Mouse (Mus musculus) embryonic stem cell, embryonic (primary cell): Measurements from ENCODE around the gene Rgs3.

Experiments
- CTCF ChIA-PET, 4 experiments: fragments of 300-600 bp in 2 of 4; fragments of 350-600 bp in 2 of 4; sonication (Branson Sonifier 250); formaldehyde crosslinking; loops; one replicate each; lab custom pipeline; 2022; ENCODE audit warnings: inconsistent platforms in 2 of 4; lab: Charles Lee
- POLR2A ChIA-PET, 4 experiments: fragments of 300-600 bp in 2 of 4; fragments of 350-600 bp in 2 of 4; sonication (Branson Sonifier 250); formaldehyde crosslinking; loops; one replicate each; lab custom pipeline; 2022; ENCODE audit warnings: antibody characterized with exemption in 4 of 4, inconsistent platforms in 1 of 4; lab: Charles Lee

Gene Rgs3

GRCm38 (mm10) chr4:62736421-62736820, 176.8 kb downstream of the Rgs3 start:
- CTCF ChIA-PET: interaction anchor here in 2 of 4 experiments (1.0 to 2.0 kb wide), 6 partner anchors 9 to 234 kb away, joined by 3 to 10 read pairs (median 6); no protein-coding TSS in a partner anchor

DNA sequence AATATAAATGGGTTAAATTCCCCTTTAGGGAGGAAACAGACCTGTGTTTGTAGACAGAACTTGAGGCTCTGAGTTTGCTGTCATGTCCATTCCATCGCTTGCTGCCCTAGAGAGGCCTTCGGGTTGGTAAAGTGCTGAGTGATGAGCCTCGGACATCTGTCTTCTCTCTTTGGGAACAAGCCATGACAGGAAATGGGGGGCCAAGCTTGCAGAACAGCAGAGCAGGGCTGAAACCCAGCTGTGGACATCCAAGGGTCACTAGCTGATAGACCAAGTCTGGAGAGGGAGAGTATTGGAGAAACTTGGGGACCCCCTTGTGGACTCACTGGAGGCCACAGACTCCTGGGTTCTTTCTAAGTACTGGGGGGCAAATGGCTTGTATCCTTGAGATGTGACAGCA, 177.3 kb downstream of the Rgs3 start:
- ChIA-PET POLR2A (no interaction called here), CTCF (interaction anchor here in 1 of 4 experiments (1.1 to 2.0 kb wide), 3 partner anchors 9 to 40 kb away, joined by 3 to 10 read pairs (median 7); no protein-coding TSS in a partner anchor)

More at GRCm38 (mm10) chr4:62736421-62736820, 176.8 kb downstream of the Rgs3 start:
- POLR2A ChIA-PET: interaction anchor here in 3 of 4 experiments (0.7 to 1.6 kb wide), 5 partner anchors 8 to 376 kb away, joined by 4 to 7 read pairs (median 5); partner anchors contain the start of genes Fkbp15 (in 2 of the 3) and Slc31a1 (in 2 of the 3)

DNA sequence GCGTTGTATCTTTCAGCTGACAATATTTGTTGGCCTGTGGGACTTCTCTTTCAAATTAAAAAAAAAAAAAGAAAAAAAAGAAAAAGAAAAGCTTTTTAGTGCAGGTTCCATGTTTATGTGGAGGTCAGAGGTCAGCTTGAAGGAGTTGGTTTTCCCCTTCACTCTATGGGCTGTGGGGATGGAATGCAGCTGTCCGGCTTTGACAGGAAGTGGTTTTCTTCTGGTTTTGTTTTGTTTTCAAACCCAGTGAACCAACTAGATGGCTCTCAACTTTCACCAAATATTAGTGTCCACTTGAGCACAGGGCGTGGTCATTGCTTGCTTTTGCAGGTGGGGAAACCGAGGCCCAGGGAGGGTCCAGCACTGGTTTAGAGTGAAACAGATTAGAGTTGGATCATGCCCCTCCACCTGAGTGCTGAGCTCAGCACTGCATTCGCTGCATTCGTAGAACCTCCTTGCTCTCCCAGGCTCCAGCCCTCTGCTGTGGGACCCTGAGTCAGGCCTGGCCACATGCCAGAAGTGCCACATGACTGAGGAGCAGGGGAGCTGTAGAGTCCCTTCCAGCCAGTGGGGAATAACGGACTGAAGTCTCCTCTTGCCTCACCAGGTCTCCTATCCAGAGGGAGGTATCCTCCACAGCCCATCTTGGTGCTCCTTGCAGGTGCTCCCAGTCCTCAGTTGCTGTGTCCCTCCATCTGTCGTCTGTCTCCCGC, 178.5 kb downstream of the Rgs3 start:
- CTCF ChIA-PET: interaction anchor here in 3 of 4 experiments (0.5 to 1.6 kb wide), 4 partner anchors 23 to 155 kb away, joined by 3 to 9 read pairs (median 4); no protein-coding TSS in a partner anchor
- POLR2A ChIA-PET: interaction anchor here in 3 of 4 experiments (0.6 to 0.7 kb wide), 4 partner anchors 8 to 37 kb away, joined by 3 read pairs; no protein-coding TSS in a partner anchor

DNA sequence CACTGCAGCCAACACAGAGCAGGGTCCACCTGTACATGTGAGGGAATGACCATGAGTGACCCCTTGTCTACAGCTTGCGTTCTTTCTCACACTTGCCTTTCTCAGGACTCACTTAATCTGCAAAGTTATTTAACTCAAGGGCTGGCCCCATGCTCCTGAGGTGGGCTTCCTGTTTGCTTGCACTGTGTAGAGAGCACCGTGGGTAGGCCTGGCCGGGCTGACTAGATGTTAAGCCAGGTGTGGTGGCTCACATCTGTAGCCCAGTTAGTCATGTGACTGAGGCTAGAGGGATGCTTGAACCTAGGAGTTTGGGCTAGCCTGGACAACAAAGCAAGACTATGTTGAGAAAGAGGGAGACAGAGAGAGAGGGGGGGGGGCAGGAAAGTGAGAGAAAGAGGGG, 179.3 kb downstream of the Rgs3 start:
- CTCF ChIA-PET: interaction anchor here in 1 of 4 experiments (1.6 kb wide), 1 partner anchor 22 kb away, joined by 5 read pairs; no protein-coding TSS in a partner anchor
- POLR2A ChIA-PET: no interaction called here

GRCm38 (mm10) chr4:62739591-62739990, 179.9 kb downstream of the Rgs3 start:
- CTCF ChIA-PET: interaction anchor here in 1 of 4 experiments (0.5 kb wide), 1 partner anchor 41 kb away, joined by 5 read pairs; no protein-coding TSS in a partner anchor
- POLR2A ChIA-PET: interaction anchor here in 3 of 4 experiments (0.6 to 1.4 kb wide), 4 partner anchors 9 to 434 kb away, joined by 3 read pairs; no protein-coding TSS in a partner anchor

DNA sequence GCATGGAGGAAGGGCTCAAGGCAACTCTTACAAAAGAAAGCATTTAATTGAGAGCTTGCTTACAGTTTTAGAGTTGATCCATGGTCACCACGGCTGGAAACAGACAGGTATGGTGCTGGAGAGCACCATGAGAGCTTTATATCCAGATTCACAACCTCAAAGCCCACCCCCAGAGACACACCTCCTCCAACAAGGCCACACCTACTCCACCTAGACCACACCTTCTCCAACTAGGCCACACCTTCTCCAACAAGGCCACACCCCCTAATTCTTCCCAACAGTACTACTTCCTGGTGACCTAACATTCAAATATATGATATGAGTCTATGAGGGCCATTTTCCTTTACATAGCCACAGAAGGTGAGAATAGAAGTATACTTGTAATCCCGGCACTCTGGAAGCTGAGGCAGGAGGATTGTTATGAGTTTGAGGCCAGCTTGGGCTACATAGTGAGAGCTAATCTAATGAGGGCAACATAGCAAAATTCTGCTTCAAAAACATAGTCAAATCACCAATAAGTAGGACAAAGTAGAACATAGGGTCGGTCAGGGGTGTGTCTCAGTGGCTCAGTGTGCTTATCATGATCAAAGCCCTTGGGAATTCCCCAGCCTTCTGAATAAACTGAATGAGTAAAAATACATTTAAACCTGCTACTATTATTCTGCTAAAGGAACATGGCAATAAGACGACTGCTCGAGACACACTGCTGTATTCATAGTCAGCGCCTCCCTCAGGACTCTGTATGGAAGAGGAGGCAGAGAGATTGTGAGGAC, 180.8 kb downstream of the Rgs3 start:
- ChIA-PET CTCF (interaction anchor here in 1 of 4 experiments (0.5 kb wide), 1 partner anchor 40 kb away, joined by 5 read pairs; no protein-coding TSS in a partner anchor), POLR2A (interaction anchor here in 3 of 4 experiments (0.6 to 1.4 kb wide), 4 partner anchors 10 to 435 kb away, joined by 3 read pairs; no protein-coding TSS in a partner anchor)

GRCm38 (mm10) chr4:62741055-62741453, 181.4 kb downstream of the Rgs3 start:
- ChIA-PET POLR2A (interaction anchor here in 1 of 4 experiments (1.4 kb wide), 1 partner anchor 435 kb away, joined by 3 read pairs; no protein-coding TSS in a partner anchor), CTCF (no interaction called here)

DNA sequence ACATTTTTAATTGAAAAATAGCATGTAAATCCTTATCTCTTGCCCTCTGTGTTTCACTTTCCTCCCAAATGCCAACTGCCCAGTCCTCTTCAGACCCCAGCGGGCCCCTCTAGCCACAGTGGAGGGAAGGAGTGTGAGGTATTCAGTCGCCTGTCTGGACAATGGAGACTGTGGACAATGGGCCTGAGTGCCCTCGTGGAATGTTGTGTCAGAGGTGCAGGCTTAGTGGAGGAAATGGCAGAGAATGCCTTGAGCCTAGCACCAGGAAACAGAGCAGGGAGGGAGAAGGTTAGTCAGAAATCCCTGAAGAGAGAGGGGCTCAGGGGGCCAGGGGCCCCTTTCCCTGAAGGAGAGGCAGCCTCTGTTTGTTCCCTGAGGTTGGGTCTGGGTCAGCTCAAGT, 182.0 kb downstream of the Rgs3 start:
- POLR2A ChIA-PET: interaction anchor here in 1 of 4 experiments (1.2 to 1.8 kb wide), 2 partner anchors 20 to 158 kb away, joined by 3 to 4 read pairs; no protein-coding TSS in a partner anchor
- CTCF ChIA-PET: no interaction called here

DNA sequence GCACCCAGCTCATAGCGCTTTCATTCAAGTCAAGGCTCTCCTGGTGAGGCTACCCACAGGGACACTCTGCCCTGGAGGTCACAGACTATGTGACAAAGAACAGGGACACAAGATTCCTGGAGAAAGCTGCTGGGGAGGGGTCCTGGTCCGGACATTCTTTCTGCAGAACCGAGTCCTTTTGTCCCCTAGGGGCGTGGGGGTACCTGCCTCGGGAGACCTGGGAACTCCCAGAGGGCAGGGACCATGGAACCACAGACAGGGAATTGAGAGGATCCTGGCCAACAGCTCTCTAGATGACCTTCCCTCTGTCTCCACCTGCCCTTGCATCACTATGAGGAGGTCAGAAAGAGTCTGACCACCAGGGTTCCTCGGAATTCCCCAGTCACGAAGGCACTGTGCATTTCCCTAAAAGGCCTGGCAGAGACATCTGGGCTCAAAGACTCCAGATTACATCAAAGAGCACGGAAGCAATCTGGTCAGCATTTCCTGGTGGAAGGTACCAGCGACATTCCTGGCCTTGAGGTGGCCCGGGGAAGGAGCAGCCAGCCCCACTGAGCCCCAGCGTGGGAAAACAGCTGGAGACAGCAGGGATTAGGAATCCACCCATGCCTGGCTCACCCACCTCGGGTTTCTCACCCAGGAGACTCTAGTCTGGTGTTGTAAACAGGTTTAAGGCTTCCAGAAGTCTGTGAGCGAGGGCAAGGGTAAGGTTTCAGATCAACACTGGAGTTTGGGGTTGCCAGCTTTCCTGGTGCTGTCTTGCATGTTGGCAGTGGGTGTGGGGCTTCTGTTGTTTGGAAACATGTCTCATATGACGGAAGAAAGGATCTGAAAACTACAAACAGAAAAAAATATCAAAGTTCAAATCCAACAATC, 183.5 kb downstream of the Rgs3 start:
- POLR2A ChIA-PET: interaction anchor here in 3 of 4 experiments (0.8 to 1.9 kb wide), 7 partner anchors 7 to 383 kb away, joined by 3 to 7 read pairs (median 3); partner anchors contain the start of gene Fkbp15 (in 1 of the 3)
- CTCF ChIA-PET: interaction anchor here in 3 of 4 experiments (0.7 to 3.6 kb wide), 5 partner anchors 15 to 50 kb away, joined by 5 to 23 read pairs (median 7); no protein-coding TSS in a partner anchor

DNA sequence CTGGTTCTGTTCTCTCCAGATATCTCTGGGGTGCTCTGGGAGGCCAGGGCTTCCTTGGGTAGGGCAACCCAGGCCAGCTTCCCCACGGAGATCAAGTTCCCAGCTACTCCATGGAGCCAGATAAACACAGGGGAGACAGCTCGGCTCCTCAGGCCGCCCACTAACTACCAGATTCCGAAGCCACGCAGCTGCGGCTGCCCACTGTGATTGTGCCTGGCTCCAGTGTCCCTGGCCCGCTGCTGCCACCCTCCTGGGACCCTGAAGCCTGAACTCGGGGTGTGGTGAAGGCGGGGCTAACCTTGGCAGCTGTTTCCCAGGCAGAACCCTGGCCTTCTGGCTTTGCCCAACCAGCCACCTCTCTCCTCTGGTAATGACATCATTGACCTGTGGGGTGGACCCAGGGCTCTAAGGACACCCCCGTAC, 184.9 kb downstream of the Rgs3 start:
- ChIA-PET CTCF (interaction anchor here (0.6 to 3.6 kb wide), 11 partner anchors 16 to 184 kb away, joined by 3 to 23 read pairs (median 4); no protein-coding TSS in a partner anchor), POLR2A (interaction anchor here in 2 of 4 experiments (0.6 to 2.1 kb wide), 9 partner anchors 9 to 384 kb away, joined by 3 to 7 read pairs (median 4); partner anchors contain the start of genes 4933430I17Rik (in 1 of the 2), Fkbp15 (in 1 of the 2) and Pole3 (in 1 of the 2))

DNA sequence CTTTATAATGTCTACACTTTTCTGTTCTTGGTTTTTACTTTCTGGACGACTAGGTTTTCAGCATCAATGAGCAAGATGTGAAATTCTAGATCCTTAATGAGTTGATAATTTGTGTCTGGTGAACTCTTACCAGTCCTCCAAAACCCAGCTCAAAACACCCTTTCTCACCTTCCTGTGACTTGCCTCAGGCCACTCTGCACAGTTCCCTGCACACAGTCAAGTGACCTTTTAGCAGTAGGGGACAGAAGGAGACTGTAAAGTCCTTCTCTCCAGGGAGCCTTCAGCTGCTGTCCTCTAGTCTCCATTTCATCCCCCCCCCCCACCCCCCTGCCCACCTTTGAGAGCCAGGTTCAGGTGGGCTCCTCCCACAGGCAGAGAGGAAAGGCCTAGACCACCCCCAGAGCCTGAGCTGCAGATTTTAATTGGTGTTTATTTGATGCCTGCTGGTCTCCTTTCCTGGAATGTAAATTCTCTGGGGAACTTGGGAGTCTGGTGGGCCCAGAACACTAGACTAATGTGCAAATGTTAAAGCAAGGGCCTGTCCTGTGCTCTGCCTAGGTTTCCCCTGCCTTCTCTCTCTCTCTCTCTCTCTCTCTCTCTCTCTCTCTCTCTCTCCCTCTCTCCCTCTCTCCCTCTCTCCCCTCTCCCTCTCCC, 185.5 kb downstream of the Rgs3 start:
- ChIA-PET POLR2A (interaction anchor here in 3 of 4 experiments (0.6 to 2.1 kb wide), 10 partner anchors 9 to 551 kb away, joined by 3 to 7 read pairs (median 4); partner anchors contain the start of genes 4933430I17Rik (in 1 of the 3) and Pole3 (in 1 of the 3)), CTCF (interaction anchor here (0.7 to 3.6 kb wide), 11 partner anchors 16 to 137 kb away, joined by 3 to 23 read pairs (median 4); no protein-coding TSS in a partner anchor)
